Mouse (Mus musculus) cortical plate, adult 2 months (tissue): ENCODE measurements around the gene Slc22a18.

Experiments
- CTCF ChIP-seq: fragments of 200-500 bp; IDR thresholded peaks from 2 replicates; pipeline ENCODE4 v1.5.1; 2011; ENCODE audit warnings: mild to moderate bottlenecking, control low read depth, low read length; ENCODE audit not compliant: insufficient read depth; ENCODE audit errors: extremely low read depth
- POLR2A ChIP-seq: fragments of 200-500 bp; IDR thresholded peaks from 2 replicates; pipeline ENCODE4 v1.6.1; 2011; ENCODE audit warnings: mild to moderate bottlenecking, low read length, control low read depth; ENCODE audit not compliant: insufficient read depth; ENCODE audit errors: extremely low read depth

GRCm38 (mm10) chr7:143466099-143466677 lies 7.3 kb upstream of the Slc22a18 start:
- peak; percentile 85 for TF ChIP-seq CTCF
- TF ChIP-seq POLR2A, result no peak
